Mouse (Mus musculus): ENCODE results near the gene Ntng2. TPM values are rescaled to one million over a fixed set of nuclear protein-coding genes. Genes with fewer than 3 reads are reported as not detected.

Gene Ntng2
- 3.2 and 4.3 TPM in 2 replicates for polyA plus RNA-seq (2014; fragmentation: Nextera tagmentation; extraction: Ambion mirVana)

- no peaks in the 10 kb centered on the region for H3K36me3 ChIP-seq (ENCODE audit: control insufficient read depth, insufficient read depth, low read length)
- H3K9me3 ChIP-seq (ENCODE audit: control insufficient read depth, low read length) = no peaks in the 10 kb centered on the region
- ATAC-seq (ENCODE audit: low FRiP score, low TSS enrichment) = peak; percentile 41
- H3K27me3 ChIP-seq (ENCODE audit: control insufficient read depth, insufficient read depth, low read length) = peaks cover 73% of the 10 kb centered on the region
- H3K27ac ChIP-seq (ENCODE audit: low read depth, low read length) = no peak within 1 kb of the TSS
- WGBS = 0% methylated on average over 53 of the region's 54 CpGs
- H3K4me3 ChIP-seq (ENCODE audit: low read length) = peak within 1 kb of the TSS; percentile 57
- H3K4me1 ChIP-seq (ENCODE audit: control insufficient read depth, insufficient read depth, low read length) = peaks cover 22% of the 10 kb centered on the region
- peak within 1 kb of the TSS; percentile 60 for H3K9ac ChIP-seq (ENCODE audit: low read depth, low read length)
- H3K4me2 ChIP-seq (replicated peaks; ENCODE audit: low read depth, low read length) = peak within 1 kb of the TSS; percentile 99
Measured at GRCm38 (mm10) chr2:29252599-29253204, at the start of gene Ntng2. Gene Ntng2, minus strand, starts transcription at chr2:29253005.

GRCm38 (mm10) chr2:29295557-29295956, 42.8 kb upstream of the Ntng2 start:
- H3K27ac ChIP-seq (ENCODE audit: low read depth, low read length) = no peak overlapping the region
- 61% methylated on average over 3 of the region's 3 CpGs for WGBS
- H3K4me2 ChIP-seq (replicated peaks; ENCODE audit: low read depth, low read length) = no peak overlapping the region
- H3K4me1 ChIP-seq (ENCODE audit: control insufficient read depth, insufficient read depth, low read length) = no peaks in the 10 kb centered on the region
- H3K27me3 ChIP-seq (ENCODE audit: control insufficient read depth, insufficient read depth, low read length) = no peaks in the 10 kb centered on the region
- ATAC-seq (ENCODE audit: low FRiP score, low TSS enrichment) = no peak
- no peak overlapping the region for H3K9ac ChIP-seq (ENCODE audit: low read depth, low read length)
- peaks cover 6% of the 10 kb centered on the region; the same call in 1 of the 2 replicates for H3K9me3 ChIP-seq (ENCODE audit: control insufficient read depth, low read length)
- no peaks in the 10 kb centered on the region for H3K36me3 ChIP-seq (ENCODE audit: control insufficient read depth, insufficient read depth, low read length)
- H3K4me3 ChIP-seq (ENCODE audit: low read length) = no peak overlapping the region

- ATAC-seq (ENCODE audit: low FRiP score, low TSS enrichment) = no peak
- Histone ChIP-seq H3K9ac (ENCODE audit: low read depth, low read length) (no peak overlapping the region), H3K27ac (ENCODE audit: low read depth, low read length) (no peak overlapping the region), H3K36me3 (ENCODE audit: control insufficient read depth, insufficient read depth, low read length) (no peaks in the 10 kb centered on the region), H3K4me3 (ENCODE audit: low read length) (no peak overlapping the region), H3K9me3 (ENCODE audit: control insufficient read depth, low read length) (no peaks in the 10 kb centered on the region), H3K4me1 (ENCODE audit: control insufficient read depth, insufficient read depth, low read length) (no peaks in the 10 kb centered on the region), H3K27me3 (ENCODE audit: control insufficient read depth, insufficient read depth, low read length) (no peaks in the 10 kb centered on the region), H3K4me2 (replicated peaks; ENCODE audit: low read depth, low read length) (no peak overlapping the region)
- WGBS = 79% methylated on average over 5 of the region's 5 CpGs
Measured at GRCm38 (mm10) chr2:29287651-29288050, 34.8 kb upstream of the Ntng2 start.

DNA sequence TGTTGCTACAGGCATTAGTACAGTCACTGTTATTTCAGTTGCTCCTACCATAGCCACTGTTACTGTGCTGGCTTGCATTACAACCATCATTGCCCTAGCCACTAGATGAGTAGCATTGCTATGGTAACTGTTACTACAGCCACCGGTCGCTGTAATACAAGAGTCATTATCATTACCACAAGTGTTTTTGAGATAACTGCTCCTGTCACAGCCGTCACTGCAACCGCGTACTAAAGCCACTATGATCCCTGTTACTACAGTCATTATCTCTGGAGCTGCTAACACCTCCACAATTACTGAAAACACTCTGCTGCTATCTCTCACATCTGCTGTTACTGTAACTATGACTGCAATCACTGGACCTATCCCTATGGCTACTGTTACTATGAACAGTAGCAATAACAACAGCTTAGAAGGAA, 24.9 kb upstream of the Ntng2 start:
- Histone ChIP-seq H3K4me1 (ENCODE audit: control insufficient read depth, insufficient read depth, low read length) (no peaks in the 10 kb centered on the region), H3K9me3 (ENCODE audit: control insufficient read depth, low read length) (no peaks in the 10 kb centered on the region), H3K4me2 (replicated peaks; ENCODE audit: low read depth, low read length) (no peak overlapping the region), H3K4me3 (ENCODE audit: low read length) (no peak overlapping the region), H3K9ac (ENCODE audit: low read depth, low read length) (no peak overlapping the region), H3K27me3 (ENCODE audit: control insufficient read depth, insufficient read depth, low read length) (no peaks in the 10 kb centered on the region), H3K27ac (ENCODE audit: low read depth, low read length) (no peak overlapping the region), H3K36me3 (ENCODE audit: control insufficient read depth, insufficient read depth, low read length) (no peaks in the 10 kb centered on the region)
- WGBS = 79% methylated on average over 5 of the region's 5 CpGs
- ATAC-seq (ENCODE audit: low FRiP score, low TSS enrichment) = no peak

DNA sequence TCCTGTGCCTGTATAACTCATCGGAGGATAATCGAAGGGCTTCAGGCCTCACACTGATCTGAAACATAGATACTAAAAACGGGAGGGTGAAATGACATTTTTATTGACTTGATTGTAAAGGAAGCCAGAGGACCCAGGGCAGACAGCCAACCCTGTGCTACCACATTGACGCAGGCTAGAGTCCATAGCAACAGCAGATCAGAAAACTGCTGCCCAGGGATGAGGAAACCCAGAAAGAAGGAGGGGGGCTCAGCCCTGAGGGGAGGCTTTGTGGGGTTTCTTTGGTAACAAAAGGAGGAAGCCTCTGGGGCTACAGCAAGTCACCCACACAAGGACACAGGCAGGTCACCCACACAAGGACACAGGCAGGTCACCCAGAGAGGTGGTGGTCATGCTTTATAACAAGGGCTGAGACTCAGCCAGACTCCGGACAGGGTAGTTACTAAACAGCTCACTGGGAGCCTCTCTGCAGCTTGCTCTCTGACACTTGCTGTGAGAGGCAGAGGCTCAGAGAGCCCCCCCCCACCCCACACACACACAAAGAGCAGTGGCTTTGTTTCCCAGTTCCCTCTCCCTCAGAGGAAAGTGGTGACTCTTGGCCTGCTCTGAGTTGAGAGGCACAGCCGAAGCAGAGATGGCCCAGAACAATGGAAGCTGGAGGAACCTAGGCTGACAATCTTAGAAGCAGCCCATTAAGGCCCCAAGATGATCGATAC, 19.2 kb upstream of the Ntng2 start:
- Histone ChIP-seq H3K9ac (ENCODE audit: low read depth, low read length) (no peak overlapping the region), H3K4me1 (ENCODE audit: control insufficient read depth, insufficient read depth, low read length) (peaks cover 7% of the 10 kb centered on the region; the same call in 1 of the 2 replicates), H3K36me3 (ENCODE audit: control insufficient read depth, insufficient read depth, low read length) (no peaks in the 10 kb centered on the region), H3K27ac (ENCODE audit: low read depth, low read length) (no peak overlapping the region), H3K4me2 (replicated peaks; ENCODE audit: low read depth, low read length) (no peak overlapping the region), H3K27me3 (ENCODE audit: control insufficient read depth, insufficient read depth, low read length) (0 out of 2 replicates have a peak, but pooled peaks cover 3% of the 10 kb centered on the region), H3K4me3 (ENCODE audit: low read length) (no peak overlapping the region), H3K9me3 (ENCODE audit: control insufficient read depth, low read length) (no peaks in the 10 kb centered on the region)
- peak; percentile 40; the same call in 1 of the 2 replicates for ATAC-seq (ENCODE audit: low FRiP score, low TSS enrichment)
- WGBS = 55% methylated on average over 7 of the region's 7 CpGs

DNA sequence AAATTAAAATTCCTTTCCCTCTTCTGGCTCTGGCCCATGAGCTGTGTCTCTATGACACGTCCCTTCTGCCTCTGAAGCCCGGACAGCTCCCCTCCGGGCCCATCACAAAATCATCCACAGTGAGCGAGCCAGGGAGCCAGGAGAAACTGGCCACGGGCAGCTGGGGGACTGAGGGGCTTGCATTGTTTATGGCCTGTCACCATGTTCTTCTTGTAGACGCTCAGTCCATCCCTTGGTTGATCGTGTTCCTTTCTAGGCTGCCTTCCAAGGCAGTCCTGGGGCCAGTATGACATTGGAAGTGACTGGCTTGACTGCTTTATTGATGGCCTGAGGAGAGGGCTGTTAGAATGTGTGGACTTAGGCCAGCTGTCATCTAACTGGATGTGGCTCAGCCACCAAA, 18.3 kb upstream of the Ntng2 start:
- Histone ChIP-seq H3K27me3 (ENCODE audit: control insufficient read depth, insufficient read depth, low read length) (0 out of 2 replicates have a peak, but pooled peaks cover 3% of the 10 kb centered on the region), H3K4me1 (ENCODE audit: control insufficient read depth, insufficient read depth, low read length) (peaks cover 7% of the 10 kb centered on the region; the same call in 1 of the 2 replicates), H3K9me3 (ENCODE audit: control insufficient read depth, low read length) (no peaks in the 10 kb centered on the region), H3K4me2 (replicated peaks; ENCODE audit: low read depth, low read length) (no peak overlapping the region), H3K9ac (ENCODE audit: low read depth, low read length) (no peak overlapping the region), H3K27ac (ENCODE audit: low read depth, low read length) (no peak overlapping the region), H3K4me3 (ENCODE audit: low read length) (no peak overlapping the region), H3K36me3 (ENCODE audit: control insufficient read depth, insufficient read depth, low read length) (no peaks in the 10 kb centered on the region)
- peak; percentile 32; the same call in 1 of the 2 replicates for ATAC-seq (ENCODE audit: low FRiP score, low TSS enrichment)
- WGBS = 38% methylated on average over 7 of the region's 7 CpGs

DNA sequence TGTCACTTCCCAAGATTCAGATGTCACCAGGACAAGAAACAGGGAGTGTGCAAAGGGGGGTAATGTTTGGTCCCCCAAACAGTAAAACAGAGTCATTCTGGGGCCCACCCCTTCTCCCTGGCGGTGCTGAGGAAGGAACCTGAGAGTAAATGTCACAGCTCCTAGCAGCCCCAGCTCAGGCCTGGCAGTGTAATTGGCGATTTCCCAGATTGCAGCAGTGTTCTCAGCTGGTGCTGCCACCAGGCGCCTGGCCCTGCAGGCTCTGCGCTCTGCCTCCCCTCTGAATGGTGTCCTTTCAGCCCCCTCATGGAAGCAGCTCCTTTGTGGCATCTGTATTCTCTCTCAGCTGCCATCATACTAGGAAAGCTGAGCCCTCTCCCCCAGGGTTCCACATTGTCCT, 14.0 kb upstream of the Ntng2 start:
- Histone ChIP-seq H3K9ac (ENCODE audit: low read depth, low read length) (no peak overlapping the region), H3K4me1 (ENCODE audit: control insufficient read depth, insufficient read depth, low read length) (peaks cover under 1% of the 10 kb centered on the region; the same call in 1 of the 2 replicates), H3K27ac (ENCODE audit: low read depth, low read length) (no peak overlapping the region), H3K36me3 (ENCODE audit: control insufficient read depth, insufficient read depth, low read length) (no peaks in the 10 kb centered on the region), H3K9me3 (ENCODE audit: control insufficient read depth, low read length) (no peaks in the 10 kb centered on the region), H3K4me2 (replicated peaks; ENCODE audit: low read depth, low read length) (no peak overlapping the region), H3K4me3 (ENCODE audit: low read length) (no peak overlapping the region), H3K27me3 (ENCODE audit: control insufficient read depth, insufficient read depth, low read length) (0 out of 2 replicates have a peak, but pooled peaks cover 3% of the 10 kb centered on the region)
- no peak for ATAC-seq (ENCODE audit: low FRiP score, low TSS enrichment)
- 50% methylated on average over 4 of the region's 4 CpGs for WGBS

DNA sequence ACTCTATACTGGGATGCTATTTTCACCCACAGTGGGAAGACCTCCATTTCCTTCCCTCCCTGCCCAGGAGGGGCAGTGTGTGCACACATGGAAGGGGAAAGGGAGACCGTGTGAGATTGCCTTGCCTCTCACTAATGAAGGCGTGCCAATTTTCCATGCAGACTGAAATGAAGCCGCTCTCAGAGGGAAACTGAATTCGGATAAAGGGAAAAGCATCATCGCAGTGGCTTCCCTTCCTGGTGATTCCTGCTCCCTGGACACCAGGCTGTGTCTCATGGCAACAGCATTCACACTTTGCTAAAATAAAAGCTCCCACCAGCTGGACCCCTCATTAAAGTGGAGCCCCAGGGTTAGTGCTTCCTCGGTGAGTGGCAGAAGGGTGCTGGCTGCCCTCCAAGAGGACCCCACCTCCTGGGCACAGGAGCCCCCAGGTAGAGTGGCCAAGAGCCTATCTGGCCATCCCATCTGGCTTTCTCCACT, 9.7 kb upstream of the Ntng2 start:
- Histone ChIP-seq H3K36me3 (ENCODE audit: control insufficient read depth, insufficient read depth, low read length) (no peaks in the 10 kb centered on the region), H3K9ac (ENCODE audit: low read depth, low read length) (no peak overlapping the region), H3K27me3 (ENCODE audit: control insufficient read depth, insufficient read depth, low read length) (no peaks in the 10 kb centered on the region), H3K4me3 (ENCODE audit: low read length) (no peak overlapping the region), H3K9me3 (ENCODE audit: control insufficient read depth, low read length) (no peaks in the 10 kb centered on the region), H3K4me1 (ENCODE audit: control insufficient read depth, insufficient read depth, low read length) (no peaks in the 10 kb centered on the region), H3K4me2 (replicated peaks; ENCODE audit: low read depth, low read length) (no peak overlapping the region), H3K27ac (ENCODE audit: low read depth, low read length) (no peak overlapping the region)
- no peak for ATAC-seq (ENCODE audit: low FRiP score, low TSS enrichment)
- 66% methylated on average over 6 of the region's 6 CpGs for WGBS

GRCm38 (mm10) chr2:29261126-29261525, 8.3 kb upstream of the Ntng2 start:
- Histone ChIP-seq H3K27me3 (ENCODE audit: control insufficient read depth, insufficient read depth, low read length) (peaks cover 5% of the 10 kb centered on the region), H3K9ac (ENCODE audit: low read depth, low read length) (no peak overlapping the region), H3K4me1 (ENCODE audit: control insufficient read depth, insufficient read depth, low read length) (no peaks in the 10 kb centered on the region), H3K27ac (ENCODE audit: low read depth, low read length) (no peak overlapping the region), H3K9me3 (ENCODE audit: control insufficient read depth, low read length) (no peaks in the 10 kb centered on the region), H3K36me3 (ENCODE audit: control insufficient read depth, insufficient read depth, low read length) (no peaks in the 10 kb centered on the region), H3K4me3 (ENCODE audit: low read length) (no peak overlapping the region), H3K4me2 (replicated peaks; ENCODE audit: low read depth, low read length) (no peak overlapping the region)
- no peak for ATAC-seq (ENCODE audit: low FRiP score, low TSS enrichment)
- 64% methylated on average over 6 of the region's 6 CpGs for WGBS
